Mouse (Mus musculus) liver, adult 2 months (tissue): ENCODE measurements at regions not wholly inside any gene's neighbourhood (a gene's known extent, or its start where the extent isn't known, plus 50 kb on each side); places are given as distances from the start of the nearest gene placed in this dataset.

Experiments used
- CTCF ChIP-seq: fragments of 200-500 bp; IDR thresholded peaks from 2 replicates; pipeline ENCODE4 v1.5.1; 2011; ENCODE audit warnings: low read depth, low read length, control low read depth
- POLR2A ChIP-seq: fragments of 200-500 bp; IDR thresholded peaks from 2 replicates; pipeline ENCODE4 v1.6.1; 2011; ENCODE audit warnings: low read length, control low read depth; ENCODE audit not compliant: insufficient read depth; ENCODE audit errors: extremely low read depth

GRCm38 (mm10) chr4:92000263-92000662, 146.8 kb downstream of the Izumo3 start:
- TF ChIP-seq CTCF (no peak), POLR2A (no peak)
